In genomic region chr13:11636383-11636782, GRCm38 (mm10) we compare ENCODE assay signal across 28 mouse cellular contexts.
DNase-seq lines count a peak whose midpoint lies in the region; ATAC-seq and TF ChIP-seq lines count a peak whose summit lies in the region.
"Had no signal": no experiment of that assay in that cellular context is flagged by ENCODE, and none has a peak within 500 bp of the region (broad histone marks: within the 10 kb centered on the region; RNA-seq: fewer than 3 reads in every experiment).

No protein-coding gene starts in this region.

- no peak for ATAC-seq in liver, embryonic 11.5 days (replicated peaks; ENCODE audit: low FRiP score)
- ATAC-seq: forebrain, embryonic 13.5 days; intestine, embryonic 16.5 days; midbrain, embryonic 16.5 days had no signal

- TF ChIP-seq CTCF in layer of hippocampus, adult 2 months (conservative IDR thresholded peaks at IDR 0.05) = no peak

- 84% methylated on average over 5 of the region's 5 CpGs for WGBS in liver, embryonic 11.5 days

- DNase-seq in frontal cortex, adult 2 months (ENCODE audit: extremely low spot score in 1 of 2, low spot score in 1 of 2) = peak; percentile 25 to 48
- DNase-seq in frontal cortex, postnatal 10 days (ENCODE audit: low spot score in 2 of 2) = no peak
- peak; percentile 45 to 63 for DNase-seq in left cerebral cortex, postnatal 25 days (ENCODE audit: low spot score in 2 of 2)
- no peak for DNase-seq in left cerebral cortex, postnatal 10 days (ENCODE audit: extremely low spot score in 1 of 2, low spot score in 2 of 2)
- peak in 1 of 2 experiments; percentile 54 for DNase-seq in layer of hippocampus, adult 2 months (ENCODE audit: low spot score in 2 of 2)
- DNase-seq in telencephalon, adult 2 months (ENCODE audit: low read depth, low spot score) = peak; percentile 52
- DNase-seq in liver, embryonic 11.5 days (ENCODE audit: low spot score) = no peak
- DNase-seq: adrenal gland, adult 8-10 months; cerebellum, adult 8-10 months; cerebellum, postnatal 36 days; gastrocnemius, postnatal 25 days; heart, adult 18-20 months; heart, postnatal 4 days; kidney, adult 9 months; kidney, postnatal 10 days; lung, postnatal 36 days; spleen, adult 18-20 months; thymus, adult 18-20 months; thymus, postnatal 25 days had no signal

- H3K36me3 ChIP-seq in liver, embryonic 11.5 days (ENCODE audit: control insufficient read depth, insufficient read depth, low read length) = no peaks in the 10 kb centered on the region
- H3K36me3 ChIP-seq: G1E; hindbrain, embryonic 13.5 days; limb, embryonic 12.5 days; lung, embryonic 15.5 days had no signal

- H3K27ac ChIP-seq in layer of hippocampus, adult 2 months = peak overlapping the region; percentile 11; the same call in 1 of the 2 replicates
- no peak overlapping the region for H3K27ac ChIP-seq in liver, embryonic 11.5 days (ENCODE audit: low read depth, low read length)
- H3K27ac ChIP-seq: forebrain, embryonic 13.5 days; hindbrain, embryonic 13.5 days; limb, embryonic 12.5 days; lung, embryonic 15.5 days had no signal

- no peak overlapping the region for H3K4me2 ChIP-seq in liver, embryonic 11.5 days
- H3K4me2 ChIP-seq: forebrain, embryonic 13.5 days; heart, embryonic 12.5 days; hindbrain, embryonic 13.5 days; limb, embryonic 12.5 days; lung, embryonic 15.5 days; midbrain, embryonic 11.5 days had no signal

- H3K9me3 ChIP-seq in liver, embryonic 11.5 days (ENCODE audit: control insufficient read depth, low read length) = no peaks in the 10 kb centered on the region
- H3K9me3 ChIP-seq: forebrain, embryonic 13.5 days; G1E; heart, embryonic 12.5 days; hindbrain, embryonic 13.5 days; limb, embryonic 12.5 days; lung, embryonic 15.5 days had no signal

- H3K4me3 ChIP-seq in layer of hippocampus, adult 2 months = no peak overlapping the region
- H3K4me3 ChIP-seq in liver, embryonic 11.5 days (ENCODE audit: low read depth, low read length) = no peak overlapping the region
- H3K4me3 ChIP-seq: forebrain, embryonic 13.5 days; heart, embryonic 12.5 days; hindbrain, embryonic 13.5 days; limb, embryonic 12.5 days; lung, embryonic 15.5 days had no signal

- H3K9ac ChIP-seq in liver, embryonic 11.5 days (ENCODE audit: low read depth, low read length) = no peak overlapping the region
- H3K9ac ChIP-seq: forebrain, embryonic 13.5 days; heart, embryonic 12.5 days; hindbrain, embryonic 13.5 days; limb, embryonic 12.5 days; lung, embryonic 15.5 days had no signal

- intact Hi-C loops in left cerebral cortex, postnatal 25 days (cut with DNase I) = no loop called here
- intact Hi-C loops in left cerebral cortex, postnatal 10 days (cut with DNase I) = no loop called here

- no peaks in the 10 kb centered on the region for H3K27me3 ChIP-seq in liver, embryonic 11.5 days (replicated peaks; ENCODE audit: control insufficient read depth, insufficient read depth, low read length)
- H3K27me3 ChIP-seq: forebrain, embryonic 13.5 days; heart, embryonic 12.5 days; hindbrain, embryonic 13.5 days; limb, embryonic 12.5 days; lung, embryonic 15.5 days had no signal

- no peaks in the 10 kb centered on the region for H3K4me1 ChIP-seq in liver, embryonic 11.5 days (replicated peaks; ENCODE audit: control insufficient read depth, insufficient read depth, low read length)
- H3K4me1 ChIP-seq: forebrain, embryonic 13.5 days; heart, embryonic 12.5 days; hindbrain, embryonic 13.5 days; limb, embryonic 12.5 days; lung, embryonic 15.5 days had no signal

Comparison
In these comparisons a context has a peak if more than half of its experiments do, and no peak if none do; other contexts are left out.
1. DNase-seq: peak in frontal cortex, adult 2 months (2 of 2), left cerebral cortex, postnatal 25 days (2 of 2) and telencephalon, adult 2 months (single experiment); none in frontal cortex, postnatal 10 days (0 of 2), left cerebral cortex, postnatal 10 days (0 of 2) and liver, embryonic 11.5 days (single experiment).